Mouse (Mus musculus) kidney, adult 2 months (tissue): ENCODE measurements around the gene Lama4.

ENCODE experiments used
- CTCF ChIP-seq: fragments of 200-500 bp; conservative IDR thresholded peaks from 2 replicates; pipeline ENCODE4 v1.5.1; 2011; ENCODE audit warnings: low read depth, mild to moderate bottlenecking, control low read depth, low read length, moderate library complexity, mixed read lengths; ENCODE audit not compliant: insufficient read depth, insufficient read length
- POLR2A ChIP-seq: fragments of 200-500 bp; IDR thresholded peaks from one replicate; pipeline ENCODE4 v1.6.1; 2011; ENCODE audit warnings: low read depth, low read length, control low read depth

- TF ChIP-seq CTCF (no peak), POLR2A (no peak)
These were observed 618 bp upstream of the Lama4 start for GRCm38 (mm10) chr10:38964719-38965074.
